Mouse (Mus musculus): Measurements from ENCODE around the gene Uvssa. TPM values are rescaled to one million over a fixed set of nuclear protein-coding genes. Genes with fewer than 3 reads are reported as not detected.

Gene Uvssa
- polyA plus RNA-seq, 1 experiment from 2014 or later = 2.5 TPM

GRCm38 (mm10) chr5:33347620-33348019 is 30.7 kb upstream of the Uvssa start:
- H3K9me3 ChIP-seq (replicated peaks) = no peaks in the 10 kb centered on the region
- H3K4me2 ChIP-seq = no peak overlapping the region
- H3K9ac ChIP-seq = no peak overlapping the region
- 0 out of 2 replicates have a peak, but pooled peaks cover 3% of the 10 kb centered on the region for H3K36me3 ChIP-seq (replicated peaks)
- H3K27ac ChIP-seq (replicated peaks) = no peak overlapping the region
- no peak overlapping the region for H3K4me3 ChIP-seq (replicated peaks)
- peaks cover 51% of the 10 kb centered on the region for H3K4me1 ChIP-seq (replicated peaks)
- no peak for ATAC-seq (ENCODE audit: insufficient read depth)
- 50% methylated on average over 3 of the region's 3 CpGs for WGBS (ENCODE audit: insufficient replicate concordance)
- no peaks in the 10 kb centered on the region for H3K27me3 ChIP-seq

- H3K4me2 ChIP-seq = no peak overlapping the region
- H3K4me3 ChIP-seq (replicated peaks) = no peak overlapping the region
- peaks cover 39% of the 10 kb centered on the region for H3K4me1 ChIP-seq (replicated peaks)
- no peaks in the 10 kb centered on the region for H3K9me3 ChIP-seq (replicated peaks)
- H3K27ac ChIP-seq (replicated peaks) = no peak overlapping the region
- no peaks in the 10 kb centered on the region for H3K27me3 ChIP-seq
- no peak overlapping the region for H3K9ac ChIP-seq
- 0 out of 2 replicates have a peak, but pooled peaks cover 3% of the 10 kb centered on the region for H3K36me3 ChIP-seq (replicated peaks)
- ATAC-seq (ENCODE audit: insufficient read depth) = no peak
- WGBS (ENCODE audit: insufficient replicate concordance) = 85% methylated on average over 5 of the region's 5 CpGs
These were observed 29.1 kb upstream of the Uvssa start for GRCm38 (mm10) chr5:33349205-33349604.

GRCm38 (mm10) chr5:33349706-33350105 is 28.6 kb upstream of the Uvssa start:
- Histone ChIP-seq H3K4me2 (no peak overlapping the region), H3K4me1 (replicated peaks) (peaks cover 36% of the 10 kb centered on the region), H3K9ac (no peak overlapping the region), H3K4me3 (replicated peaks) (no peak overlapping the region), H3K9me3 (replicated peaks) (no peaks in the 10 kb centered on the region), H3K27me3 (no peaks in the 10 kb centered on the region), H3K27ac (replicated peaks) (no peak overlapping the region), H3K36me3 (replicated peaks) (0 out of 2 replicates have a peak, but pooled peaks cover 3% of the 10 kb centered on the region)
- WGBS (ENCODE audit: insufficient replicate concordance) = 59% methylated on average over 4 of the region's 4 CpGs
- no peak for ATAC-seq (ENCODE audit: insufficient read depth)

GRCm38 (mm10) chr5:33351556-33352272 is 26.6 kb upstream of the Uvssa start:
- 34% methylated on average over 3 of the region's 3 CpGs for WGBS (ENCODE audit: insufficient replicate concordance)
- peaks cover 26% of the 10 kb centered on the region for H3K4me1 ChIP-seq (replicated peaks)
- H3K4me3 ChIP-seq (replicated peaks) = no peak overlapping the region
- no peaks in the 10 kb centered on the region for H3K36me3 ChIP-seq (replicated peaks)
- peak overlapping the region; percentile 53; the same call in 1 of the 2 replicates for H3K27ac ChIP-seq (replicated peaks)
- no peak overlapping the region for H3K9ac ChIP-seq
- no peaks in the 10 kb centered on the region for H3K9me3 ChIP-seq (replicated peaks)
- peak overlapping the region; percentile 35; the same call in 1 of the 2 replicates for H3K4me2 ChIP-seq
- no peak for ATAC-seq (ENCODE audit: insufficient read depth)
- H3K27me3 ChIP-seq = no peaks in the 10 kb centered on the region

- peak overlapping the region; percentile 53; the same call in 1 of the 2 replicates for H3K27ac ChIP-seq (replicated peaks)
- H3K4me3 ChIP-seq (replicated peaks) = no peak overlapping the region
- H3K9me3 ChIP-seq (replicated peaks) = no peaks in the 10 kb centered on the region
- no peaks in the 10 kb centered on the region for H3K36me3 ChIP-seq (replicated peaks)
- WGBS (ENCODE audit: insufficient replicate concordance) = 64% methylated on average over 8 of the region's 8 CpGs
- no peaks in the 10 kb centered on the region for H3K27me3 ChIP-seq
- no peak overlapping the region for H3K9ac ChIP-seq
- H3K4me2 ChIP-seq = peak overlapping the region; percentile 35; the same call in 1 of the 2 replicates
- peaks cover 30% of the 10 kb centered on the region for H3K4me1 ChIP-seq (replicated peaks)
- no peak for ATAC-seq (ENCODE audit: insufficient read depth)
These were observed 26.1 kb upstream of the Uvssa start for GRCm38 (mm10) chr5:33352273-33352645.

GRCm38 (mm10) chr5:33353011-33353410 is 25.3 kb upstream of the Uvssa start:
- Histone ChIP-seq H3K9ac (no peak overlapping the region), H3K27me3 (no peaks in the 10 kb centered on the region), H3K4me2 (no peak overlapping the region), H3K27ac (replicated peaks) (no peak overlapping the region), H3K9me3 (replicated peaks) (no peaks in the 10 kb centered on the region), H3K4me3 (replicated peaks) (no peak overlapping the region), H3K4me1 (replicated peaks) (peaks cover 38% of the 10 kb centered on the region), H3K36me3 (replicated peaks) (no peaks in the 10 kb centered on the region)
- ATAC-seq (ENCODE audit: insufficient read depth) = no peak
- 78% methylated on average over 3 of the region's 3 CpGs for WGBS (ENCODE audit: insufficient replicate concordance)

- H3K9ac ChIP-seq = no peak overlapping the region
- no peak overlapping the region for H3K4me2 ChIP-seq
- 40% methylated on average over 1 of the region's 1 CpGs for WGBS (ENCODE audit: insufficient replicate concordance)
- peaks cover 26% of the 10 kb centered on the region for H3K4me1 ChIP-seq (replicated peaks)
- no peak overlapping the region for H3K4me3 ChIP-seq (replicated peaks)
- H3K27me3 ChIP-seq = no peaks in the 10 kb centered on the region
- H3K27ac ChIP-seq (replicated peaks) = no peak overlapping the region
- no peaks in the 10 kb centered on the region for H3K9me3 ChIP-seq (replicated peaks)
- H3K36me3 ChIP-seq (replicated peaks) = peaks cover 40% of the 10 kb centered on the region
- no peak for ATAC-seq (ENCODE audit: insufficient read depth)
These were observed 20.9 kb upstream of the Uvssa start for GRCm38 (mm10) chr5:33357494-33357893.

- Histone ChIP-seq H3K4me3 (replicated peaks) (no peak overlapping the region), H3K4me1 (replicated peaks) (peaks cover 26% of the 10 kb centered on the region), H3K9ac (no peak overlapping the region), H3K27me3 (no peaks in the 10 kb centered on the region), H3K4me2 (no peak overlapping the region), H3K9me3 (replicated peaks) (no peaks in the 10 kb centered on the region), H3K27ac (replicated peaks) (peak overlapping the region; percentile 7; the same call in 1 of the 2 replicates), H3K36me3 (replicated peaks) (peaks cover 50% of the 10 kb centered on the region)
- WGBS (ENCODE audit: insufficient replicate concordance) = 82% methylated on average over 4 of the region's 4 CpGs
- 0 out of 2 replicates have a peak, but pooled peaks have one; percentile 15 for ATAC-seq (ENCODE audit: insufficient read depth)
These were observed 19.9 kb upstream of the Uvssa start for GRCm38 (mm10) chr5:33358467-33358866.

- Histone ChIP-seq H3K4me3 (replicated peaks) (no peak overlapping the region), H3K9ac (no peak overlapping the region), H3K27ac (replicated peaks) (no peak overlapping the region), H3K27me3 (no peaks in the 10 kb centered on the region), H3K4me1 (replicated peaks) (peaks cover 2% of the 10 kb centered on the region; the same call in 1 of the 2 replicates), H3K9me3 (replicated peaks) (no peaks in the 10 kb centered on the region), H3K4me2 (no peak overlapping the region), H3K36me3 (replicated peaks) (peaks cover 97% of the 10 kb centered on the region)
- no peak for ATAC-seq (ENCODE audit: insufficient read depth)
- WGBS (ENCODE audit: insufficient replicate concordance) = 82% methylated on average over 5 of the region's 5 CpGs
These were observed 15.1 kb upstream of the Uvssa start for GRCm38 (mm10) chr5:33363263-33363662.

GRCm38 (mm10) chr5:33368651-33369050 is 9.7 kb upstream of the Uvssa start:
- Histone ChIP-seq H3K4me3 (replicated peaks) (no peak overlapping the region), H3K9me3 (replicated peaks) (no peaks in the 10 kb centered on the region), H3K27me3 (no peaks in the 10 kb centered on the region), H3K4me1 (replicated peaks) (peaks cover 26% of the 10 kb centered on the region), H3K36me3 (replicated peaks) (peaks cover 99% of the 10 kb centered on the region), H3K27ac (replicated peaks) (no peak overlapping the region), H3K9ac (no peak overlapping the region), H3K4me2 (no peak overlapping the region)
- 80% methylated on average over 4 of the region's 4 CpGs for WGBS (ENCODE audit: insufficient replicate concordance)
- no peak for ATAC-seq (ENCODE audit: insufficient read depth)

- Histone ChIP-seq H3K36me3 (replicated peaks) (peaks cover 80% of the 10 kb centered on the region), H3K4me1 (replicated peaks) (peaks cover 26% of the 10 kb centered on the region), H3K27ac (replicated peaks) (peak overlapping the region; percentile 73), H3K27me3 (no peaks in the 10 kb centered on the region), H3K9me3 (replicated peaks) (no peaks in the 10 kb centered on the region), H3K4me3 (replicated peaks) (peak overlapping the region; percentile 7), H3K4me2 (peak overlapping the region; percentile 49), H3K9ac (peak overlapping the region; percentile 27; the same call in 1 of the 2 replicates)
- ATAC-seq (ENCODE audit: insufficient read depth) = peak; percentile 75
These were observed 7.2 kb upstream of the Uvssa start for GRCm38 (mm10) chr5:33371137-33371536.
